Mouse (Mus musculus): Measurements from ENCODE around the gene Arhgef10l. TPM values are rescaled to one million over a fixed set of nuclear protein-coding genes. Genes with fewer than 3 reads are reported as not detected.

The Arhgef10l gene
- polyA plus RNA-seq, 1 experiment: 34.7 TPM

- no peaks in the 10 kb centered on the region for H3K27me3 ChIP-seq (ENCODE audit: control insufficient read depth, insufficient read depth, insufficient read length)
- H3ac ChIP-seq (ENCODE audit: control insufficient read depth, insufficient read length): no peak overlapping the region
- peak overlapping the region; percentile 71 for H3K4me2 ChIP-seq (ENCODE audit: low read depth)
- H3K36me3 ChIP-seq (ENCODE audit: control insufficient read depth, insufficient read depth): no peaks in the 10 kb centered on the region
- no peaks in the 10 kb centered on the region for H3K79me2 ChIP-seq (ENCODE audit: control insufficient read depth, insufficient read depth)
- no peak overlapping the region for H3K4me3 ChIP-seq
- TF ChIP-seq TCF3 (IDR thresholded peaks at IDR 0.05; ENCODE audit: insufficient read length, low read depth) (no peak), POLR2AphosphoS2 (IDR thresholded peaks at IDR 0.05; ENCODE audit: insufficient read length, low read depth) (no peak), SRF (IDR thresholded peaks at IDR 0.05; ENCODE audit: control insufficient read depth, insufficient read length, low read depth) (no peak)
Measured at GRCm38 (mm10) chr4:140688826-140689425, 23.1 kb upstream of the Arhgef10l start.

GRCm38 (mm10) chr4:140688044-140688825 lies 22.4 kb upstream of the Arhgef10l start:
- Histone ChIP-seq H3K36me3 (ENCODE audit: control insufficient read depth, insufficient read depth) (no peaks in the 10 kb centered on the region), H3K4me3 (no peak overlapping the region), H3K27me3 (ENCODE audit: control insufficient read depth, insufficient read depth, insufficient read length) (no peaks in the 10 kb centered on the region), H3ac (ENCODE audit: control insufficient read depth, insufficient read length) (no peak overlapping the region), H3K79me2 (ENCODE audit: control insufficient read depth, insufficient read depth) (no peaks in the 10 kb centered on the region), H3K4me2 (ENCODE audit: low read depth) (peak overlapping the region; percentile 71)
- TF ChIP-seq E2F4 (IDR thresholded peaks at IDR 0.05; ENCODE audit: insufficient read depth) (no peak), SRF (IDR thresholded peaks at IDR 0.05; ENCODE audit: control insufficient read depth, insufficient read length, low read depth) (no peak), MAX (IDR thresholded peaks at IDR 0.05; ENCODE audit: low read depth) (peak; percentile 7), USF1 (IDR thresholded peaks at IDR 0.05; ENCODE audit: low read depth) (peak; percentile 94)

GRCm38 (mm10) chr4:140684881-140685303 lies 19.1 kb upstream of the Arhgef10l start:
- no peak overlapping the region for H3ac ChIP-seq (ENCODE audit: control insufficient read depth, insufficient read length)
- H3K4me3 ChIP-seq: no peak overlapping the region
- no peaks in the 10 kb centered on the region for H3K79me2 ChIP-seq (ENCODE audit: control insufficient read depth, insufficient read depth)
- no peaks in the 10 kb centered on the region for H3K36me3 ChIP-seq (ENCODE audit: control insufficient read depth, insufficient read depth)
- H3K27me3 ChIP-seq (ENCODE audit: control insufficient read depth, insufficient read depth, insufficient read length): no peaks in the 10 kb centered on the region
- TF ChIP-seq E2F4 (IDR thresholded peaks at IDR 0.05; ENCODE audit: insufficient read depth) (no peak), MAX (IDR thresholded peaks at IDR 0.05; ENCODE audit: low read depth) (no peak), SRF (IDR thresholded peaks at IDR 0.05; ENCODE audit: control insufficient read depth, insufficient read length, low read depth) (no peak), TCF12 (IDR thresholded peaks at IDR 0.05; ENCODE audit: insufficient read depth, poor library complexity, severe bottlenecking) (no peak), MYOD1 (IDR thresholded peaks at IDR 0.05; ENCODE audit: control insufficient read depth in 1 of 3, insufficient read length in 2 of 3, low read depth in 2 of 3) (no peak)
- no peak overlapping the region for H3K4me2 ChIP-seq (ENCODE audit: low read depth)

GRCm38 (mm10) chr4:140684141-140684871 lies 18.5 kb upstream of the Arhgef10l start:
- H3K79me2 ChIP-seq (ENCODE audit: control insufficient read depth, insufficient read depth): no peaks in the 10 kb centered on the region
- no peaks in the 10 kb centered on the region for H3K36me3 ChIP-seq (ENCODE audit: control insufficient read depth, insufficient read depth)
- no peak overlapping the region for H3ac ChIP-seq (ENCODE audit: control insufficient read depth, insufficient read length)
- H3K27me3 ChIP-seq (ENCODE audit: control insufficient read depth, insufficient read depth, insufficient read length): no peaks in the 10 kb centered on the region
- TF ChIP-seq REST (IDR thresholded peaks at IDR 0.05; ENCODE audit: insufficient read depth, insufficient read length) (no peak), TCF12 (IDR thresholded peaks at IDR 0.05; ENCODE audit: insufficient read depth, poor library complexity, severe bottlenecking) (no peak), MYOD1 (IDR thresholded peaks at IDR 0.05; ENCODE audit: control insufficient read depth in 1 of 3, insufficient read length in 2 of 3, low read depth in 2 of 3) (no peak), POLR2A (IDR thresholded peaks at IDR 0.05; ENCODE audit: insufficient read length, low read depth) (no peak), TCF3 (IDR thresholded peaks at IDR 0.05; ENCODE audit: insufficient read length, low read depth) (no peak), SRF (IDR thresholded peaks at IDR 0.05; ENCODE audit: control insufficient read depth, insufficient read length, low read depth) (no peak), CEBPB (IDR thresholded peaks at IDR 0.05; ENCODE audit: insufficient read depth, poor library complexity, severe bottlenecking) (no peak)
- H3K4me2 ChIP-seq (ENCODE audit: low read depth): no peak overlapping the region
- H3K4me3 ChIP-seq: no peak overlapping the region

GRCm38 (mm10) chr4:140683608-140684007 lies 17.8 kb upstream of the Arhgef10l start:
- TF ChIP-seq E2F4 (IDR thresholded peaks at IDR 0.05; ENCODE audit: insufficient read depth): no peak
- TF ChIP-seq TCF3 (IDR thresholded peaks at IDR 0.05; ENCODE audit: insufficient read length, low read depth): no peak
- no peak for TF ChIP-seq MYOD1 (IDR thresholded peaks at IDR 0.05; ENCODE audit: control insufficient read depth in 1 of 3, insufficient read length in 2 of 3, low read depth in 2 of 3)
- TF ChIP-seq USF1 (IDR thresholded peaks at IDR 0.05; ENCODE audit: low read depth): no peak
- TF ChIP-seq TCF12 (IDR thresholded peaks at IDR 0.05; ENCODE audit: insufficient read depth, poor library complexity, severe bottlenecking): no peak
- TF ChIP-seq REST (IDR thresholded peaks at IDR 0.05; ENCODE audit: insufficient read depth, insufficient read length): no peak
- Histone ChIP-seq H3K79me2 (ENCODE audit: control insufficient read depth, insufficient read depth) (no peaks in the 10 kb centered on the region), H3K4me3 (no peak overlapping the region), H3K36me3 (ENCODE audit: control insufficient read depth, insufficient read depth) (no peaks in the 10 kb centered on the region), H3K27me3 (ENCODE audit: control insufficient read depth, insufficient read depth, insufficient read length) (no peaks in the 10 kb centered on the region), H3ac (ENCODE audit: control insufficient read depth, insufficient read length) (no peak overlapping the region), H3K4me2 (ENCODE audit: low read depth) (no peak overlapping the region)
